Mouse (Mus musculus) cerebellum, adult 2 months (tissue): ENCODE data around the gene Comt.

Experiments used
- CTCF ChIP-seq: fragments of 200-500 bp; IDR thresholded peaks from 2 replicates; pipeline ENCODE4 v1.5.1; 2011; ENCODE audit warnings: low read depth, mild to moderate bottlenecking, control low read depth, low read length, moderate library complexity, borderline replicate concordance; ENCODE audit not compliant: insufficient read depth
- POLR2A ChIP-seq: fragments of 200-500 bp; IDR thresholded peaks from 2 replicates; pipeline ENCODE4 v1.6.1; 2011; ENCODE audit warnings: low read length, control low read depth, borderline replicate concordance; ENCODE audit not compliant: insufficient read depth

- TF ChIP-seq POLR2A = no peak
- TF ChIP-seq CTCF = no peak
Observed at GRCm38 (mm10) chr16:18471976-18472375, 45.3 kb upstream of the Comt start.
